Mouse (Mus musculus) heart, embryonic 11.5 days (tissue): ENCODE measurements at regions not wholly inside any gene's neighbourhood (a gene's known extent, or its start where the extent isn't known, plus 50 kb on each side); places are given as distances from the start of the nearest gene placed in this dataset.

Experiments
- ATAC-seq: fragments of 200-750 bp; cut with Nextera tagmentation; replicated peaks from 2 replicates; pipeline ENCODE4 v1.8.0; 2017; ENCODE audit warnings: moderate library complexity; ENCODE audit not compliant: insufficient number of reproducible peaks, low FRiP score, low TSS enrichment
- H3K27ac ChIP-seq: fragments of 300-500 bp; sonication (generic); 2 replicates; pipeline ENCODE4 v1.5.1; 2014; ENCODE audit warnings: mild to moderate bottlenecking, low read depth, low read length
- H3K27me3 ChIP-seq: fragments of 300-500 bp; sonication (generic); 2 replicates; pipeline ENCODE4 v1.6.1; 2014; ENCODE audit warnings: mild to moderate bottlenecking, low read length, mixed read lengths; ENCODE audit not compliant: control insufficient read depth, insufficient read depth
- H3K36me3 ChIP-seq: fragments of 300-500 bp; sonication (generic); 2 replicates; pipeline ENCODE4 v1.6.1; 2014; ENCODE audit warnings: mild to moderate bottlenecking, low read length, moderate library complexity, mixed read lengths; ENCODE audit not compliant: control insufficient read depth, insufficient read depth
- H3K4me1 ChIP-seq: fragments of 300-500 bp; sonication (generic); 2 replicates; pipeline ENCODE4 v1.6.1; 2014; ENCODE audit warnings: low read length; ENCODE audit not compliant: control insufficient read depth, insufficient read depth
- H3K4me2 ChIP-seq: fragments of 300-500 bp; sonication (generic); 2 replicates; pipeline ENCODE4 v1.6.1; 2014; ENCODE audit warnings: mild to moderate bottlenecking, moderate library complexity
- H3K4me3 ChIP-seq: fragments of 300-500 bp; sonication (generic); 2 replicates; pipeline ENCODE4 v1.5.1; 2014; ENCODE audit warnings: low read depth, low read length
- H3K9ac ChIP-seq: fragments of 300-500 bp; sonication (generic); 2 replicates; pipeline ENCODE4 v1.6.1; 2014; ENCODE audit warnings: mild to moderate bottlenecking, low read depth, low read length, moderate library complexity
- H3K9me3 ChIP-seq: fragments of 300-500 bp; sonication (generic); replicated peaks from 2 replicates; pipeline ENCODE4 v1.6.1; 2016; ENCODE audit warnings: low read length; ENCODE audit not compliant: control insufficient read depth
- WGBS: fragments of 180-500 bp; shearing (Covaris S2); extraction: QIAGEN DNeasy Blood & Tissue Kit; methylation state at CpG from one replicate; pipeline ENCODE4 v1.1.7; 2014; ENCODE audit not compliant: insufficient replicate concordance; 5-methylcytosine and 5-hydroxymethylcytosine counted together

DNA sequence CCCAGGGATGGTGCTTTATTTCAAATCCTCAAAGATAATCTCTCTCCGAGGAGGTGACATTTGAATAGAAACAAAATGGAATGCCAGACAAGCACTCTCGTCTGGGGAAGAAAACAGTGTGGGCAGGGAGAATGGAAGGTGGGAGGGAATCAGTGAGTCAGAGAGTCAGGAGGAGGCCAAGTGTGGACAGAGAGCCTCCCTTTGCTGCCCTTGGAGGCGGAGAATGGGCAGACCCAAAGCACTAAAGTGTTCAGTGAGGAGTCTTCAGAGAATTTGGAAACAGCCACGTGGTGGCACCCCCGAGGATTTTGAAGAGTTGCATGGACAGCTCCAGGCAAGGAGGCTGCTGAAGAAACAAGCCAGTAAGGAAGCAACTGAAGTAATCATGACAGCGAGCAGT lies 367.2 kb downstream of the Pdcd6ip start:
- no peaks in the 10 kb centered on the region for H3K36me3 ChIP-seq
- no peak for ATAC-seq
- WGBS, result 48% methylated on average over 6 of the region's 6 CpGs
- H3K4me1 ChIP-seq, result no peaks in the 10 kb centered on the region; the same call in 1 of the 2 replicates
- H3K9ac ChIP-seq, result no peak overlapping the region
- H3K4me2 ChIP-seq, result no peak overlapping the region
- no peak overlapping the region for H3K4me3 ChIP-seq
- no peaks in the 10 kb centered on the region for H3K27me3 ChIP-seq
- H3K9me3 ChIP-seq, result no peaks in the 10 kb centered on the region
- H3K27ac ChIP-seq, result no peak overlapping the region

DNA sequence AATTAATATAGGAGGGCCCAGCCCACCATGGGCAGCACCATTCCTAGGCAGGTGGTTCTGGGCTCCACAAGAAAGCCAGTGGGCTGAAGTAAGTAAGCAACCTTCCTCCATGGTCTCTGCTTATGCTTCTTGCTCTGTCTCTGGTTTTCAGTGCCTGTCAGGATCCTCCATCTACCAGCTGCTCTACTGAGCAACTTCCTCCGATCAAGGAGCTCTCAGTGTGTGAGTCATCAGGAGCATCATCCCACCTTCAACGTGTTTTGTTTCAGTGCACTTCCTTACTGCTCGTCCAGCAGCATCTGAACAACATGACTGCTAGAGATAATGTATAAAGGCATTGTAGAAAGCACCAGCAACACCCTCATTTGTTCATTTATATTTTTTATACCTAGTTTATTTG lies 368.0 kb downstream of the Pdcd6ip start:
- WGBS, result 77% methylated on average over 3 of the region's 3 CpGs
- no peak for ATAC-seq
- Histone ChIP-seq H3K9ac (no peak overlapping the region), H3K4me1 (no peaks in the 10 kb centered on the region; the same call in 1 of the 2 replicates), H3K27me3 (no peaks in the 10 kb centered on the region), H3K36me3 (no peaks in the 10 kb centered on the region), H3K4me2 (no peak overlapping the region), H3K4me3 (no peak overlapping the region), H3K27ac (no peak overlapping the region), H3K9me3 (no peaks in the 10 kb centered on the region)

DNA sequence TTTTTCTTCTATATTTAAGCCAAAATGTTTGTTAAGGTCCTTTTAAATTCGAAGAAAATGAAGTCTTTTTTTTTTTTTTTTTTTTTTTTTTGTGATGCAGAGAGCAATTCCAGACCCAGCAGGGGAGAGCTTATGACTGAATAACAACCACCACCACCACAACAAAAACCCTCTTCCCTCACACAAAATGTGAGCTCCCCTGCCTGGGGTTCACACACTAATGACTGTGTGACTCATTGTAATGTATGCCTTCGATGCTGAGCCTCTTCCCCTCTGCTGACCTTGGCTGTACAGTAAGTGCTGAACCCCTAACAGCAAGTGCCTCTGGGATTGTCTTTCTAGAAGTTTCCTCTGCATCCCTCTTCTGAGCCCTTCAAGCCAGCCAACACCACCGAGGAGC lies 383.6 kb downstream of the Pdcd6ip start:
- Histone ChIP-seq H3K4me1 (no peaks in the 10 kb centered on the region), H3K9ac (no peak overlapping the region), H3K36me3 (no peaks in the 10 kb centered on the region), H3K27ac (no peak overlapping the region), H3K4me2 (no peak overlapping the region), H3K4me3 (no peak overlapping the region), H3K27me3 (no peaks in the 10 kb centered on the region), H3K9me3 (no peaks in the 10 kb centered on the region)
- no peak for ATAC-seq
- 57% methylated on average over 3 of the region's 3 CpGs for WGBS

DNA sequence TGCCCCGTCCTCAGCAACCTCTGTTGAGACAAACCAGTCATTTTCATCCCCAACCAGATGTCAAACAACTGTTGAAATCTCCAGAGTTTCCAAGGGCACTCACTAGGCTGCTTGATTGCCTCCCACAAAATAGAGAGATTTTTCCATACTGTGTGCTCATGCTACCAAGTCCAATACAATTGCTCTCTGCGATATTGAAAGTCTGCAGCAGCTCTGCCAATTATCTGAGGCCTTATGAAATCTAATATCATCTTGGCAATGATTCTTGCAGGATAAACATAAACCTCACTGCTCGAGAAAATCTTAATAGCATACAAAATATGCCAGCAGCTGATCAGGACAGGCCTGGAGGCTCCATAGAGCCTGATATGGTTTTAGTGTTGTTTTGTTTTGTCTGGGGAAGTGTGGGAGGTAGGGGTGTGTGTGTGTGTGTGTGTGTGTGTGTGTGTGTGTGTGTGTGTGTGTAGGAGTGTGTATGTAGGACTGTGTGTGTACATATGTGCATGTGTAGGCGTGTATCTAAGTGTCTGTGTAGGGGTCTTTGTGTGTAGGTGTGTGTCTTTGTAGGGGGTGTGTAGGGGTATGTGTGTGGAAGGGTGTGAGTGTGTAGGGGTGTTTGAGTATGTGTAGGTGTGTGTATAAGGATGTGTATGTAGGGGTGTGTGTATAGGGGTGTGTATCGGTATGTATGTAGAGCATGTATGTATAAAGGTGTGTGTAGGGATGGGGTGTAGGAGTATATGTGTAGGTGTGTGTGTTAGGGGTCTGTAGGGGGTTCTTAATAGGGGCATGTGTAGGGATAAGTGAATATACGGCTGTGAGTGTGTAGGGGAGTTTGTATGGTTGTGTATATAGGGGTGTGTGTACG lies 398.1 kb downstream of the Pdcd6ip start:
- ATAC-seq, result no peak
- 71% methylated on average over 7 of the region's 7 CpGs for WGBS

DNA sequence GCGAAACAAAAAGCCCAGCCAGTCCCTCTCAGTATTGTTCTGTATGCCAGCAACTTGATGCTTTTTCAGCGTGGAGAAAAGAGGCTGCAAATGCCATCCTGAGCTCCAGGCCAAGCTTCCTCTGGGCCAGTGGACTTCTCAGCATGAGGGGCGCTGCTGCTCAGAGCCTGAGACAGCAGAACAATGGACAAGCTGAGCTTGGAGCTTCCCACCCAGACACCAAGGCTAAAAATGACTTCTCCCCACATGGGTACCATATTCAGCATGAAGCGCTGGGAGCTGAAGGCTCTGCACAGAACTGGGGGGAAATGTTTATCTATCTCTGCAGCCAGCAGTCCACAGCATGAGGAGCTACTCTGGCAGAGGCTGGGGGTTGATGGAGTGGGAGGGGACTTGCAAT lies 402.3 kb downstream of the Pdcd6ip start:
- no peak for ATAC-seq
- H3K36me3 ChIP-seq, result no peaks in the 10 kb centered on the region
- H3K27me3 ChIP-seq, result no peaks in the 10 kb centered on the region
- H3K4me1 ChIP-seq, result no peaks in the 10 kb centered on the region
- no peaks in the 10 kb centered on the region for H3K9me3 ChIP-seq
- H3K9ac ChIP-seq, result no peak overlapping the region
- H3K4me2 ChIP-seq, result no peak overlapping the region
- no peak overlapping the region for H3K27ac ChIP-seq
- H3K4me3 ChIP-seq, result no peak overlapping the region
- 52% methylated on average over 4 of the region's 4 CpGs for WGBS

More for the DNA sequence above, 398.1 kb downstream of the Pdcd6ip start:
- Histone ChIP-seq H3K27me3 (no peaks in the 10 kb centered on the region), H3K9ac (no peak overlapping the region), H3K4me3 (no peak overlapping the region), H3K4me2 (no peak overlapping the region), H3K4me1 (no peaks in the 10 kb centered on the region), H3K36me3 (no peaks in the 10 kb centered on the region), H3K9me3 (no peaks in the 10 kb centered on the region), H3K27ac (no peak overlapping the region)

DNA sequence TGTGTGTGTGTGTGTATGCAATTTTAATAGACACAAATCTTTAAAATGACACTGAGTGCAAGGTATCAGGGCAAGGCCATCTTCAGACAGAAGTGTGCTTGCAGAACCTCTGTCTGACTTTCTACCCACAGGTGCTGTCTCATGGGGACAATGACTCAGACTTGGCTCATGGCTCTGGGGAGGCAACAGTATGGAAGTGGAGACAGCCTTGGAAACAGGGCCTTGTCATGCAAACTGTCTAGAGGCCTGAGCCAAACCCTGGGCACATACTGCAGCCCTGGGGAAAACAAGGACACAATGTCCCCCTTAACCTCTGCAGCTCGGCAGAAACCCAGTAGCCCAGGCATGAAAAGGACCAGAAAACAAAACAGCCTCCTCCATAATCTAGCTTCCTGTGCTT lies 405.6 kb downstream of the Pdcd6ip start:
- Histone ChIP-seq H3K36me3 (no peaks in the 10 kb centered on the region), H3K9ac (no peak overlapping the region), H3K9me3 (no peaks in the 10 kb centered on the region), H3K27me3 (no peaks in the 10 kb centered on the region), H3K4me1 (no peaks in the 10 kb centered on the region), H3K27ac (no peak overlapping the region), H3K4me2 (no peak overlapping the region), H3K4me3 (no peak overlapping the region)
- no peak for ATAC-seq
- WGBS, result 40% methylated on average over 1 of the region's 1 CpGs

DNA sequence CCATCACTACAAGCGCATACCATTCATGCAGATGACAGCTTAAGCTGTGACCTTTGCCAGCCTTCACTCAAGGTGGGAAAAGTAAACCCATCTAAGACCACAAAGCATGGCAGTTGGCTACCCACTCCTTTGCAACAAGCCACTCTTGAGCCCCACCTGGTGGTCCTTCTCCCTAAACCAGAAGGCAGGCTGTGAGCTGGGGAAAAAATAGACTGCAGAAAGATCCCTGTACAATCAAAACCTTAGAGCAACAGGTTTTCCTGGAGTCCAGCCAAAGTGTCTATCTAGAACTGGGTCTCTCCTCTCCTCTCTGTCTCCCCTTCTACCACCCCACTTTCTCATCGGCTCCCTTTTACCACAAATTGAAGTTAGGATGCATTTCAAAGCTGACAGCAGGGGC lies 407.2 kb downstream of the Pdcd6ip start:
- no peak for ATAC-seq
- Histone ChIP-seq H3K4me3 (no peak overlapping the region), H3K4me1 (no peaks in the 10 kb centered on the region; the same call in 1 of the 2 replicates), H3K36me3 (no peaks in the 10 kb centered on the region), H3K9ac (no peak overlapping the region), H3K9me3 (no peaks in the 10 kb centered on the region), H3K27ac (no peak overlapping the region), H3K4me2 (no peak overlapping the region), H3K27me3 (no peaks in the 10 kb centered on the region)
- 13% methylated on average over 2 of the region's 2 CpGs for whole genome bisulfite sequencing

DNA sequence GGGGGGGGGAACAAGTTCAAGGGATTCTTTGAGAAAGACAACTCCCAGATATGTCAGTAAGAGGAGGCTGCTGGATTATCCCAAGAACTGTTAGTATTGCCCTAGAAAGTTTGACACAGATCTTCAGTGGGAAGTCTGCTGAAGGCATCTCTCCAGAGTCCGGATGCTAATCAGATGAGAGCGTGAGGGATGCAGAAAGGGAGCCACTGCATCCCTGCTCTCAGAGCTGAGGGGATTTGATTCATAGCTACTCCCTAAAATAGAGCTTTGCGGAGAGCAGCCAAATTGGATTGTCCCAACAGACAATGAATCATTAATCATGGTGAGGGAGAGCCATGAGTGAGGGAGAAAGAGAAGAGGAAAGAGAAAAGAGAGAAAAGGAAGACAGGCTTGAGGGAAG lies 408.2 kb downstream of the Pdcd6ip start:
- no peaks in the 10 kb centered on the region for H3K36me3 ChIP-seq
- no peak for ATAC-seq

More for the DNA sequence above, 408.2 kb downstream of the Pdcd6ip start:
- no peak overlapping the region for H3K4me3 ChIP-seq
- H3K9me3 ChIP-seq, result no peaks in the 10 kb centered on the region
- H3K4me2 ChIP-seq, result no peak overlapping the region
- H3K27ac ChIP-seq, result no peak overlapping the region
- H3K27me3 ChIP-seq, result no peaks in the 10 kb centered on the region
- no peak overlapping the region for H3K9ac ChIP-seq
- H3K4me1 ChIP-seq, result peaks cover 2% of the 10 kb centered on the region; the same call in 1 of the 2 replicates
- 27% methylated on average over 3 of the region's 3 CpGs for WGBS
